In the genomic region with DNA sequence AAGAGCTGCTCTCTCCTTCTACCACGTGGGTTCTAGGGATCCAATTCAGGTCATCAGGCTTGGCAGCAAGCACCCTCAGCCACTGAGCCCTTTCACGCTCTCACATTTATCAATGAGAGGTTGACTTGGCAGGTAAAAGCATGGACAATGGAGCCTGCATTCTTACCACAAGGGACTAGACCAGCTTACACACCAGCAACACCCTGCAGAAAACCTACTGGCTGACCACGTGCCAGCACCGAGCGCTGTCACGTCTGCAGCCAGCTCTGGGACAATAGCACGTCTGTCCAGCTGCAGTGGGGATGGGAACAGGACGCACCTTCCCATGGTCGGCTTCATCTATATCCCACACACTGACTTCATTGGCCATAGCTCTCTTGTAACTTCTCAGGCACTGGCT, we compare ENCODE assay signal across 40 mouse cellular contexts. TPM values are rescaled to one million over a fixed set of nuclear protein-coding genes. Genes with fewer than 3 reads are reported as not detected.
"Had no signal": no experiment of that assay in that cellular context is flagged by ENCODE, and none has a peak within 500 bp of the region (broad histone marks: within the 10 kb centered on the region; RNA-seq: fewer than 3 reads in every experiment).

No protein-coding gene starts in this region.

- H3K4me3 ChIP-seq: left cerebral cortex, adult 2 months; limb, embryonic 10.5 days; limb, embryonic 12.5 days; limb, embryonic 13.5 days; limb, embryonic 15.5 days; liver, embryonic 13.5 days; liver, embryonic 15.5 days; lung, embryonic 15.5 days; megakaryocyte, embryonic 14.5 days; midbrain, embryonic 10.5 days; midbrain, embryonic 12.5 days; midbrain, embryonic 13.5 days; midbrain, embryonic 15.5 days; myocyte; neural tube, embryonic 12.5 days; neural tube, embryonic 13.5 days had no signal

- H3K9ac ChIP-seq: limb, embryonic 12.5 days; limb, embryonic 13.5 days; limb, embryonic 15.5 days; liver, embryonic 13.5 days; liver, embryonic 14.5 days; liver, embryonic 15.5 days; lung, embryonic 14.5 days; lung, embryonic 15.5 days; midbrain, embryonic 12.5 days; midbrain, embryonic 13.5 days; midbrain, embryonic 15.5 days; neural tube, embryonic 12.5 days; neural tube, embryonic 13.5 days had no signal

- H3K4me2 ChIP-seq: limb, embryonic 12.5 days; limb, embryonic 13.5 days; limb, embryonic 15.5 days; liver, embryonic 11.5 days; liver, embryonic 13.5 days; liver, embryonic 15.5 days; lung, embryonic 14.5 days; lung, embryonic 15.5 days; midbrain, embryonic 12.5 days; midbrain, embryonic 13.5 days; midbrain, embryonic 15.5 days; neural tube, embryonic 12.5 days; neural tube, embryonic 13.5 days had no signal

- H3K9me3 ChIP-seq: limb, embryonic 10.5 days; limb, embryonic 13.5 days; limb, embryonic 15.5 days; liver, embryonic 13.5 days; liver, embryonic 15.5 days; lung, embryonic 15.5 days; megakaryocyte, embryonic 14.5 days; midbrain, embryonic 10.5 days; midbrain, embryonic 12.5 days; midbrain, embryonic 13.5 days; midbrain, embryonic 15.5 days; neural tube, embryonic 12.5 days; neural tube, embryonic 13.5 days had no signal

- H3K4me1 ChIP-seq: limb, embryonic 10.5 days; limb, embryonic 12.5 days; limb, embryonic 13.5 days; limb, embryonic 15.5 days; lung, embryonic 15.5 days; midbrain, embryonic 10.5 days; midbrain, embryonic 12.5 days; midbrain, embryonic 13.5 days; midbrain, embryonic 15.5 days; neural tube, embryonic 12.5 days; neural tube, embryonic 13.5 days had no signal

- DNase-seq: left cerebral cortex, postnatal 4 days; lung, adult 18-20 months; lung, adult 2 months had no signal

- H3K27ac ChIP-seq: left cerebral cortex, adult 2 months; limb, embryonic 10.5 days; limb, embryonic 12.5 days; limb, embryonic 13.5 days; limb, embryonic 15.5 days; liver, embryonic 13.5 days; liver, embryonic 14.5 days; liver, embryonic 15.5 days; lung, embryonic 15.5 days; macrophage; midbrain, embryonic 10.5 days; midbrain, embryonic 12.5 days; midbrain, embryonic 13.5 days; midbrain, embryonic 15.5 days; neural tube, embryonic 12.5 days; neural tube, embryonic 13.5 days had no signal

- ATAC-seq: lung, postnatal 0 days; midbrain, embryonic 13.5 days; midbrain, embryonic 15.5 days; midbrain, embryonic 16.5 days had no signal

- H3K27me3 ChIP-seq: limb, embryonic 12.5 days; limb, embryonic 13.5 days; limb, embryonic 15.5 days; liver, embryonic 13.5 days; liver, embryonic 15.5 days; lung, embryonic 15.5 days; megakaryocyte, embryonic 14.5 days; midbrain, embryonic 12.5 days; midbrain, embryonic 13.5 days; midbrain, embryonic 15.5 days; neural tube, embryonic 12.5 days; neural tube, embryonic 13.5 days had no signal

RNA-seq across cellular contexts. Expression of gene Upk1a, which starts 6.0 kb away (rescaled TPM):
- total RNA-seq: liver, adult 2 months; monocyte, adult 5-6 weeks had no signal

RNA-seq across cellular contexts. Expression of gene Etv2, which starts 17.0 kb away (rescaled TPM):
- total RNA-seq: left cerebral cortex, adult 2 months; left cerebral cortex, adult 8-10 months; left cerebral cortex, postnatal 10 days; left cerebral cortex, postnatal 14 days; left cerebral cortex, postnatal 25 days; left cerebral cortex, postnatal 36 days; left cerebral cortex, postnatal 4 days; megakaryocyte progenitor cell, adult 5-6 weeks; megakaryocyte-erythroid progenitor cell, adult 5-6 weeks; midbrain, postnatal 0 days; monocyte, adult 5-6 weeks had no signal
- polyA plus RNA-seq: limb, embryonic 12.5 days; limb, embryonic 13.5 days; limb, embryonic 14.5 days; limb, embryonic 15.5 days; liver, adult 2 months; liver, embryonic 14.5 days; liver, embryonic 15.5 days; liver, embryonic 16.5 days; lung, adult 2 months; lung, embryonic 14.5 days; lung, embryonic 15.5 days; lung, embryonic 16.5 days; lung, postnatal 0 days; macrophage; midbrain, embryonic 10.5 days; midbrain, embryonic 12.5 days; midbrain, embryonic 13.5 days; midbrain, embryonic 15.5 days; midbrain, embryonic 16.5 days; myocyte; neural tube, embryonic 11.5 days; neural tube, embryonic 12.5 days; neural tube, embryonic 13.5 days had no signal

RNA-seq across cellular contexts. Expression of gene Zbtb32, which starts 19.9 kb away (rescaled TPM):
- total RNA-seq: left cerebral cortex, adult 2 months; left cerebral cortex, adult 8-10 months; left cerebral cortex, postnatal 10 days; left cerebral cortex, postnatal 14 days; left cerebral cortex, postnatal 25 days; left cerebral cortex, postnatal 36 days; left cerebral cortex, postnatal 4 days; megakaryocyte progenitor cell, adult 5-6 weeks; megakaryocyte-erythroid progenitor cell, adult 5-6 weeks; midbrain, postnatal 0 days had no signal
- polyA plus RNA-seq: limb, embryonic 11.5 days; neural tube, embryonic 11.5 days had no signal
